Mouse (Mus musculus): ENCODE data around the gene Kntc1. TPM values are rescaled to one million over a fixed set of nuclear protein-coding genes. Genes with fewer than 3 reads are reported as not detected.
"Not testable (repeated sequence)": the region's sequence is repeated elsewhere in the genome, so short reads cannot be mapped to it uniquely, and the experiment has no call there.

Kntc1 gene
- polyA plus RNA-seq, 1 experiment from 2014 or later, result 51.5 TPM

DNA sequence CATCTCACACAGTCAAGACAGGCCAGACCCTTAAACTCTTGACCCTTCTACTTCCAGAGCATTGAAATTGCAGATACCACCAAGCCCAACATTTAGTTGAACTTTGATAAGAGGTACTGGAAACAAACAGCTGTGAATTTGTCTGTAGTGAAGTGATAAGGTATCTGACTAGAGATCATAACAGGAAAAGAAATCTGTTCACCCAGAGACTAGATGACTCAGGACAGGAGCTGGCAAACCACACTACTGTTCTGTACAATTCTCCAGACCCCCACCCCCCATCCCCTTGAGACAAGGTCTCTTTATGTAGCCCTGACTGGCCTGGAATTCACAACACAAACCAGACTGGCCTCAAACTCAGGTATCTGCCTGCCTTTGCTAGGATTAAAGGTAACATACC is 3.3 kb upstream of the Kntc1 start:
- no peaks in the 10 kb centered on the region for H3K9me3 ChIP-seq
- peaks cover 29% of the 10 kb centered on the region for H3K36me3 ChIP-seq
- peaks cover 30% of the 10 kb centered on the region for H3K4me1 ChIP-seq (replicated peaks)
- H3K27ac ChIP-seq, result no peak overlapping the region
- no peak for ATAC-seq (ENCODE audit: insufficient number of reproducible peaks, insufficient read depth, low FRiP score, low TSS enrichment, low read depth)
- peak overlapping the region; percentile 27; the same call in 1 of the 2 replicates for H3K9ac ChIP-seq (replicated peaks)
- peak overlapping the region; percentile 76; the same call in 1 of the 2 replicates for H3K4me3 ChIP-seq (replicated peaks)
- no peaks in the 10 kb centered on the region for H3K27me3 ChIP-seq
- peak overlapping the region; percentile 76 for H3K4me2 ChIP-seq

DNA sequence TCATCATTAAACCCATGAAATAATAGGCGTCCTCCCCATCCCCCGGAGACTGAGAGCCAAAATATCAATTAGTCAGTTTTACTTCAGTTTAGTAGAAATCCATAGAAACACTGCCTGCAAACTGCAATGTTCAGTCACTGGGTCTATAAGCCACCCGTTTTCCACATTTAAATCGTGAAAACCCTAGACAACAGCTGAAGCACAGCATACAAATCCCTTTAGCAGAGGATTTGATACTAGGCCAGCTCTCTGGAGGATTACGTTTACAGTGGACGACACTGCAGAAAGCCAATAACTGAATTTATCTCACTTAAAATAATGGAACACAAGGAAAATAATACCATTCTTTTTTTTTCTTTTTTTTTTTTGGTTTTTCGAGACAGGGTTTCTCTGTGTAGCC is 1.9 kb upstream of the Kntc1 start:
- 41% methylated on average over 7 of the region's 7 CpGs for WGBS
- H3K27me3 ChIP-seq, result no peaks in the 10 kb centered on the region
- H3K4me2 ChIP-seq, result peak overlapping the region; percentile 76
- H3K4me3 ChIP-seq (replicated peaks), result peak overlapping the region; percentile 76
- no peak for ATAC-seq (ENCODE audit: insufficient number of reproducible peaks, insufficient read depth, low FRiP score, low TSS enrichment, low read depth)
- H3K9me3 ChIP-seq, result no peaks in the 10 kb centered on the region
- H3K9ac ChIP-seq (replicated peaks), result peak overlapping the region; percentile 85
- no peak overlapping the region for H3K27ac ChIP-seq
- peaks cover 30% of the 10 kb centered on the region for H3K4me1 ChIP-seq (replicated peaks)
- H3K36me3 ChIP-seq, result peaks cover 32% of the 10 kb centered on the region

DNA sequence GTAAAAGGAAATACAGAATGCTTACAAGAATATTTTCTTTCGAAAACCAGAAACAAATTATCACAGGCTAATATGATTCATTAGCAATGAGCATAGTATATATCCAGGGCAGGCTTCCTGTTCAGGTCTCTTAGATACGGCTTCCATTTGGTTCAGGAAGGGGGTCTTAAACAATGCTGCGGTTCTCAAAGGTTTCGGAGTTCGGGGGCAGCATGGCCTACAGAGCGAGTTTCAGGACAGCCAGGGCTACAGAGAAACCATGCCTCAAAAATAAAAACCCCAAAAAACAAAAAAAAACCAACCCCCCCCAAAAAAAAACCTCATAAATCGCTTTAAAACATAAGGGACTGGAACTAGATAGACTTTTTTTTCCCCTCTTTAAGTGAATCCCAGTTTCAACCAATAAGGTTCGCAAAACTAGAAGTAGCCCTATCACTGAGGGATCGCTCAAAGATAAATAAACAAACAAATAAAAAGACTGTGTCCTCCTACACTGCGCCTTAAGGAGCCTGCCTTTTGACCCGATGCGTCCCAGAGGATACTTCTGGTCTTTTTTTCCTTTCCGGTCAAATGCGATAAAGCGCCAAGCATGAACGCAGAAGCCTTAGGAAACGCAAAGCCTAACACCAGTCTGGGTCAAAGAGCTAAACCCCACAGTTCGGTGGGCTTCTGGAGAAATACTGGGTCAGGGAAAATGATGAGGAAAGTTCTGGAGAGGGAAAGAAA is 1.0 kb upstream of the Kntc1 start:
- H3K4me1 ChIP-seq (replicated peaks), result peaks cover 30% of the 10 kb centered on the region

DNA sequence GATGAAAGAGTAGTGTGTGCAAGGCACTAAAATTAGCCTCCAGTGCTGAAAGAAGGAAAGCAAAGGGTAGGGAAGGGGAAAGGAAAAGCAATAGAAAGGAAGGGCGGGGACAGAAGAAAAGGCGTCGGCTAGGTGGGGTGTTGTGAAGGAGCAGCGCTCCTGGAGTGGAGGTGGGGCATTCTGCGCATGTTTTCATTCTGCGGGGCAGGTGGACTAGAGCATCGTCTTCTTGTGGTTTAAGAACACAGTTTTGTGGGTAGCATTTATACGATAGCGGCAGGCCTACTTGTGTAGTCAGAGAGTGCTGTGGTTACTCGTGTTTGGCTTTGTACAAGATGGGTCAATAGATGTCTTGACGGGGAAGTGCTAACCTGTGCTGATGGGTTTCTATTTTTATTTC is 16.0 kb downstream of the Kntc1 start:
- Histone ChIP-seq H3K4me2 (no peak overlapping the region), H3K27me3 (no peaks in the 10 kb centered on the region), H3K36me3 (peaks cover 84% of the 10 kb centered on the region), H3K9ac (replicated peaks) (no peak overlapping the region), H3K4me3 (replicated peaks) (no peak overlapping the region), H3K9me3 (no peaks in the 10 kb centered on the region), H3K27ac (no peak overlapping the region), H3K4me1 (replicated peaks) (no peaks in the 10 kb centered on the region)
- 96% methylated on average over 11 of the region's 11 CpGs for WGBS
- ATAC-seq (ENCODE audit: insufficient number of reproducible peaks, insufficient read depth, low FRiP score, low TSS enrichment, low read depth), result no peak

More for the DNA sequence above, 1.0 kb upstream of the Kntc1 start:
- Histone ChIP-seq H3K9me3 (no peaks in the 10 kb centered on the region), H3K27ac (peak overlapping the region; percentile 99), H3K4me2 (peak overlapping the region; percentile 76), H3K4me3 (replicated peaks) (peak overlapping the region; percentile 76), H3K27me3 (no peaks in the 10 kb centered on the region), H3K9ac (replicated peaks) (peak overlapping the region; percentile 85), H3K36me3 (peaks cover 28% of the 10 kb centered on the region)
- peak; percentile 2; the same call in 1 of the 2 replicates for ATAC-seq (ENCODE audit: insufficient number of reproducible peaks, insufficient read depth, low FRiP score, low TSS enrichment, low read depth)
- WGBS, result under 1% methylated on average over 18 of the region's 18 CpGs

DNA sequence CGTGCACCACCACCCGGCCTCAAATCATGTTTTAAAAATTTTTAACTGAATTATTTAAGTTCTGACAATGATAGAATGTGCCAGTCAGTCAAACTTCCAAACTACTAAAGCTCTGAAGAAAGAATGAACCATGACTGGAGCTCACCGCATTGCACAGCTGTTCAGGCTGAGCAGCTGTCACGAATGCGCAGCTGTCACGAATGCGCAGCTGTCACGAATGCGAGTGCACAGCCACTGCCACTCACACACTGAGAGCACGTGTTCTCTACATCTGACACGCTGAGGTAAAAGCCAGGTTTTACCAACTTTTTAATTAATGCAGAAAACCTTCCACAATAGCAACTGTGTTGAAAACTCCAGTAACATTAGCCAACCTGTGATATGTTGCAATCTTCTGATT is 16.9 kb downstream of the Kntc1 start:
- ATAC-seq (ENCODE audit: insufficient number of reproducible peaks, insufficient read depth, low FRiP score, low TSS enrichment, low read depth); H3K9me3 ChIP-seq; H3K27ac ChIP-seq; H3K4me2 ChIP-seq; H3K4me3 ChIP-seq (replicated peaks); H3K4me1 ChIP-seq (replicated peaks); H3K27me3 ChIP-seq; H3K9ac ChIP-seq (replicated peaks): not testable (repeated sequence)
- WGBS, result 91% methylated on average over 11 of the region's 11 CpGs
- H3K36me3 ChIP-seq, result peaks cover 85% of the 10 kb centered on the region

DNA sequence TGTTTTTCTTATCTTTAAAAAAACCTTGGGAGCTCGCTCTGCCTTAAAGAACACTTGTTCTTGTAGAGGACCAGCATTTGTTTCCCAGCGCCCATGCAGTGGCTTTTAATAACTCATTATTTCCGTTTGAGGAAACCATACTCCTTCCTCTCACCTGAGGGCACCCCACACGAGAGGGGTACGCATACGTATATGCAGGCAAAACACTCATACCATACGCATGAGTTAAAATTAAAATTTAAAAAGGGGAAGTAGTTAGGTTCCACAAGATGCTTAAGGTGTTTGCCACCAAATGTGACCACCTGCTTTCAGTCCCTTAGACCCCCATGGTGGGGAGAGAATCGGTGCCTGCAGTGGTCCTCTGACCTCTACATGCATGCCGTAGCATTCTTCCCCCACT is 23.9 kb downstream of the Kntc1 start:
- Histone ChIP-seq H3K9ac (replicated peaks) (no peak overlapping the region; the same call in 1 of the 2 replicates), H3K4me2 (no peak overlapping the region), H3K36me3 (peaks cover 97% of the 10 kb centered on the region), H3K9me3 (no peaks in the 10 kb centered on the region), H3K4me1 (replicated peaks) (no peaks in the 10 kb centered on the region), H3K4me3 (replicated peaks) (no peak overlapping the region), H3K27ac (no peak overlapping the region), H3K27me3 (no peaks in the 10 kb centered on the region)
- 94% methylated on average over 9 of the region's 9 CpGs for WGBS
- no peak for ATAC-seq (ENCODE audit: insufficient number of reproducible peaks, insufficient read depth, low FRiP score, low TSS enrichment, low read depth)

DNA sequence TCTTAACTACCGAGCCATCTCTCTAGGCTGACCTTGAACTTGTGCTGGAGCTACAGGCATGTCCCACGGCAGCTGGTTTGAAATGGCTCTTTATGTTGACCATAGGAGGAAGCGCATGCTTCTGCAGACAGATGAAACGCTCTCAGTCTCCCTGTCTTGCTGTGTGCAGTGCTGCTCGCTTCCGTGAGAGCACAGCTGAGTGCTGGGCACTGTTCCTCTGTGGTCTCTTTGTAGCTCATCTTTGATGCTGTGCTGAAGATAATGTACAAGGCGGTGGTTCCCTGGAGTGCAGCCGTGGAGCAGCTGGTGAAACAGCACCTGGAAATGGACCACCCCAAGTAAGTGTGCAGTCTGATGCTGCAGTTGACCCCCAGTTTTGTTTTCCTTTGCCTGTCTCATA is 31.2 kb downstream of the Kntc1 start:
- ATAC-seq (ENCODE audit: insufficient number of reproducible peaks, insufficient read depth, low FRiP score, low TSS enrichment, low read depth), result no peak
- peaks cover 99% of the 10 kb centered on the region for H3K36me3 ChIP-seq
- no peaks in the 10 kb centered on the region for H3K9me3 ChIP-seq
- no peak overlapping the region for H3K4me2 ChIP-seq
- H3K4me1 ChIP-seq (replicated peaks), result no peaks in the 10 kb centered on the region
- no peak overlapping the region for H3K27ac ChIP-seq
- H3K9ac ChIP-seq (replicated peaks), result no peak overlapping the region
- WGBS, result 91% methylated on average over 8 of the region's 8 CpGs
- no peak overlapping the region for H3K4me3 ChIP-seq (replicated peaks)
- H3K27me3 ChIP-seq, result no peaks in the 10 kb centered on the region

DNA sequence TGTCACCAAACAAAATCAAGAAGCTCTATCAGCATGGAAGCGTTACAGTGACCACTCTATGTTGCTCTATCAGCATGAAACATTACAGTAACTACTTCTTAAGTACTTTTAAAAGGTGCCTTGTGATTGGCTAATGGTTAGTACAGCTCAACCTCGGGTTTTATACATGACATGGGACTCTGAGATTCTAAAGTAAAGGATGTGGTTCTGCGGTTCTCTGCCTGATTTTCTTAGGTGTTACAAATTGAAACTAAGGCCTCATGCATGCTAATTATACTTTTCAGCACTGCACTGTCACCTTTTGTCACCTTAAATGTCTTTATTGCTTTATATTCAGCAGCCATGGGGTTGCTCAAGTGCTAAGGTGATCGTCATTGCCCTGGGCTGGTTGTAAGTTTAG is 32.3 kb downstream of the Kntc1 start:
- Histone ChIP-seq H3K4me3 (replicated peaks) (no peak overlapping the region), H3K27ac (no peak overlapping the region), H3K9me3 (no peaks in the 10 kb centered on the region), H3K27me3 (no peaks in the 10 kb centered on the region), H3K4me1 (replicated peaks) (no peaks in the 10 kb centered on the region), H3K4me2 (no peak overlapping the region), H3K9ac (replicated peaks) (no peak overlapping the region), H3K36me3 (peaks cover 98% of the 10 kb centered on the region)
- ATAC-seq (ENCODE audit: insufficient number of reproducible peaks, insufficient read depth, low FRiP score, low TSS enrichment, low read depth), result no peak
- WGBS, result 88% methylated on average over 4 of the region's 4 CpGs

DNA sequence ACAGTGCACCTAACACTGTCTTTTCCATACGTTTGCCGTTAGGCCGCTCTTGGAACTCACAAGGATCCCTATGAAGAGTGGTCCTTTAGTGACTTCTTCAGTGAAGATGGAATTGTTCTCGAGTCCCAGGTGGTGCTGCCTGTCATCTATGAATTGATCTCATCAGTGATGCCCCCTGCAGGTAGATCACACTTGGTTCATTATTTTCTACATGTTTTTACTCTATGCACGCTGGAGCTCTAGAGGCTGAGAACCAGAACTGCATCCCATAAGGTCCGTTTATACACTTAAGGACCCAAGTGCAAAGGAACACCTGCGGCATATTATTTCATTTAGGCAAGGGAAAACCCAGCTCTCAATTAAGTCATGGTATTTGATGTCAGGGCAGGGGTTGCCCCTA is 39.5 kb downstream of the Kntc1 start:
- ATAC-seq (ENCODE audit: insufficient number of reproducible peaks, insufficient read depth, low FRiP score, low TSS enrichment, low read depth), result no peak
- Histone ChIP-seq H3K9me3 (no peaks in the 10 kb centered on the region), H3K36me3 (peaks cover 94% of the 10 kb centered on the region), H3K9ac (replicated peaks) (no peak overlapping the region), H3K4me2 (no peak overlapping the region), H3K27ac (no peak overlapping the region), H3K27me3 (no peaks in the 10 kb centered on the region), H3K4me3 (replicated peaks) (no peak overlapping the region), H3K4me1 (replicated peaks) (no peaks in the 10 kb centered on the region)
- 91% methylated on average over 7 of the region's 7 CpGs for WGBS

DNA sequence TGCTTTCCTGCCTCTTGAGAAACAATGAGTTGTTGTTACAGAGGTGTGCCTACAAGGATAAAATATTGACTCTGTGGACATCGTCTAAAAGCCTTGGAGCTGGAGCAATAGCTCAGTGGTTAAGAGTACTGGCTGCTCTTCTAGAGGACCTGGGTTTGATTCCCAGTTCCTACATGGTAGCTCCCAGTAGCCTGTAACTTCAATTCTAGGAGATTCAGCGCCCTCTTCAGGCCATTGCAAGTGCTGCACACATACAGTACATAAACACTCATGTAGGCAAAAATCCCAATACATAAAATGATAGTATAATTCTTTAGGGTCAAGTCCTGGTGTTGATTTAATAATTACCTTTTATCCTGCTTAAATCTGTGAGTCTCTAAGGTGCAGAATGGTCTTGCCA is 43.6 kb downstream of the Kntc1 start:
- no peak overlapping the region for H3K27ac ChIP-seq
- no peak overlapping the region for H3K4me3 ChIP-seq (replicated peaks)
- no peaks in the 10 kb centered on the region for H3K4me1 ChIP-seq (replicated peaks)
- peaks cover 95% of the 10 kb centered on the region for H3K36me3 ChIP-seq
- 84% methylated on average over 2 of the region's 2 CpGs for WGBS
- no peak overlapping the region for H3K9ac ChIP-seq (replicated peaks)
- no peaks in the 10 kb centered on the region for H3K9me3 ChIP-seq
- no peak for ATAC-seq (ENCODE audit: insufficient number of reproducible peaks, insufficient read depth, low FRiP score, low TSS enrichment, low read depth)
- H3K27me3 ChIP-seq, result no peaks in the 10 kb centered on the region
- H3K4me2 ChIP-seq, result no peak overlapping the region

DNA sequence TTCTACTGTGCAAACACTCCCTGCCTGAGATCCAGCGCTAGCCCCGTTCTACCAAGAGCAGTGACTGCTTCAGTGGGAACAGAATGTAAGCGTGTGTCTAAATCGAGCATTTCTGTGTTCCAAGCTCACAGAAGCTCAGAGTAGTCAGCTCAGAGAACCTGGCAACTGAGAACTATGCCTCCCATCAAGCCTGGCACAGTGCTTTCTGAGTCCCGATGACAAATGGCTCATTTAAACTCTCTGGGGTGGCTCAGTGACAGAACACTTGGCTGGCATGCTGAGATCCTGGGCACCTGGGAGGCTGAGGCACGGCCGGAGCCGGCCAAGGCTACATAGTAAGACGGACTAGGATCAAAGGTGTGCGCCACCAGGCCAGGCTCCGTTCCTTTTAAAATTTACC is 56.8 kb downstream of the Kntc1 start:
- Histone ChIP-seq H3K4me3 (replicated peaks) (no peak overlapping the region), H3K27me3 (no peaks in the 10 kb centered on the region), H3K9ac (replicated peaks) (no peak overlapping the region), H3K9me3 (no peaks in the 10 kb centered on the region), H3K27ac (no peak overlapping the region), H3K4me1 (replicated peaks) (no peaks in the 10 kb centered on the region), H3K36me3 (peaks cover 86% of the 10 kb centered on the region), H3K4me2 (no peak overlapping the region)
- ATAC-seq (ENCODE audit: insufficient number of reproducible peaks, insufficient read depth, low FRiP score, low TSS enrichment, low read depth), result no peak
- 93% methylated on average over 11 of the region's 11 CpGs for WGBS

DNA sequence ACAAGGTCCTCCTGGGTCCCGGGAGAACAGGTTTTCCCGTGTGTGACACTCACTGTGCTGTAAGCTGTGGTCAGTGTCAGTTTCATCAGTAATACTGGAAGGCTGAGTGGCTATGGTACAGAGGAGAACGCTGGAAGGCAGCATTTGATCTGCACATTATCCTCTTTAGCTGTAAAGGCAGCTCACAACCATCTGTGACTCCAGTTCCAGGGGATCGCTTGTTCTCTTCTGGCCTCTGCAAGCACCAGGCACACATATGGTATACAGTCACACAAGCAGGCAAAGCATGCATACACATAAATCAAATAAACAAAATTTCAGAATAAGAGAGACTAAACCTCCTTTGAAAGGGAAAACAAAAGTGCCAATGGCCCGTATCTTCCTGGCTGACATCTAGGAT is 59.0 kb downstream of the Kntc1 start:
- H3K36me3 ChIP-seq, result peaks cover 79% of the 10 kb centered on the region
- ATAC-seq (ENCODE audit: insufficient number of reproducible peaks, insufficient read depth, low FRiP score, low TSS enrichment, low read depth), result no peak

More for the DNA sequence above, 59.0 kb downstream of the Kntc1 start:
- H3K4me3 ChIP-seq (replicated peaks), result no peak overlapping the region
- H3K27ac ChIP-seq, result no peak overlapping the region
- 91% methylated on average over 5 of the region's 5 CpGs for WGBS
- H3K4me1 ChIP-seq (replicated peaks), result no peaks in the 10 kb centered on the region
- H3K27me3 ChIP-seq, result no peaks in the 10 kb centered on the region
- no peak overlapping the region for H3K9ac ChIP-seq (replicated peaks)
- no peaks in the 10 kb centered on the region for H3K9me3 ChIP-seq
- H3K4me2 ChIP-seq, result no peak overlapping the region
